Mouse (Mus musculus): ENCODE results near the gene Gjb1. TPM values are rescaled to one million over a fixed set of nuclear protein-coding genes. Genes with fewer than 3 reads are reported as not detected.
"Not testable (repeated sequence)": the region's sequence is repeated elsewhere in the genome, so short reads cannot be mapped to it uniquely, and the experiment has no call there.

Gjb1 gene
- polyA plus RNA-seq (2014; fragmentation: Nextera tagmentation; extraction: Ambion mirVana): 1.2 and 3.6 TPM in 2 replicates

DNA sequence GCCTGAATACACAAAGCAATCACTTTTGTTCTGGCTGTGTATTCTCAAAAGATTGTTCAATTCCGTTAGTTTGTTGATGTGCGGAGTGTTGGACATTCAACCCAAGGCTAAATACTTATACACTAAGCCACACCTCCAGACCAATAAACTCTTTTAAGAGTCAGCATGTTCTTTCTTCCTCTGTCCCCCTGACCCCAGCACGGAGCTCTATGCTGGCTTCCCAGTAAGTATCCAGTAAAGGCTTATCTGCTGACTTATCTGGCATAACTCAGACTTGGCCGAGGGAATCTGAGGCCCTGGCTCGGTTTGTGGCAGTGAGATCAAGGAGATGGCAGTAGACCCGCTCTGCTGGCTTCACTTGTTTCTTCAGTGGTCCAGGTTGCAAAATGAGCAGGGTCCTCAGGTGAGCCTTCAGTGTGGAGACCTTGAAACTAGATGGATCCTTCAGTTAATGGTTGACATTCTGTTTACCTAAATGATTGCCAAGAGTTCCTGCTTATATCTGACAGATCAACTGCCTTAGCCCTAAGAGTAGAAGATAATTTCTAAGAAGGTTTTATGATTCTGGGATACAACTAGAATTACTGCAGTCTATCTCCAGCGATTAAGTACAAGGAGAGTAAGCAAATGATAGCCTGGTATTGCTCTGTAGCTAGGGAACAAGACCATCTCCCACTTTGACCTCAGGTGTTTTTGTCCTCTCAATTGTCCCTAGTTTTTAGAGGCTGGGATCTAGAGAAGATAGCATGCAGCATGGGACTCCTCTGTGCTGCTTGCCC lies at the start of gene Gjb1:
TSS of gene Gjb1 (plus strand) at position 189 of the 779 bp plus-strand sequence.
- H3K9ac ChIP-seq (replicated peaks; ENCODE audit: low read depth, low read length): no peak within 1 kb of the TSS
- no peak within 1 kb of the TSS for H3K4me2 ChIP-seq (replicated peaks; ENCODE audit: low read depth, low read length)
- peak within 1 kb of the TSS; percentile 15; the same call in 1 of the 2 replicates for H3K27ac ChIP-seq (ENCODE audit: low read length)
- H3K9me3 ChIP-seq (ENCODE audit: control insufficient read depth, low read depth, low read length): no peaks in the 10 kb centered on the region
- H3K36me3 ChIP-seq (ENCODE audit: control insufficient read depth, insufficient read depth, low read length): no peaks in the 10 kb centered on the region
- ATAC-seq (ENCODE audit: insufficient number of reproducible peaks, insufficient read depth, low FRiP score, low read depth): no peak
- H3K4me3 ChIP-seq (ENCODE audit: low read depth, low read length): no peak within 1 kb of the TSS
- 72% methylated on average over 7 of the region's 7 CpGs for WGBS
- no peaks in the 10 kb centered on the region for H3K27me3 ChIP-seq (ENCODE audit: control insufficient read depth, insufficient read depth, low read length)
- no peaks in the 10 kb centered on the region for H3K4me1 ChIP-seq (ENCODE audit: control insufficient read depth, insufficient read depth, low read length)

DNA sequence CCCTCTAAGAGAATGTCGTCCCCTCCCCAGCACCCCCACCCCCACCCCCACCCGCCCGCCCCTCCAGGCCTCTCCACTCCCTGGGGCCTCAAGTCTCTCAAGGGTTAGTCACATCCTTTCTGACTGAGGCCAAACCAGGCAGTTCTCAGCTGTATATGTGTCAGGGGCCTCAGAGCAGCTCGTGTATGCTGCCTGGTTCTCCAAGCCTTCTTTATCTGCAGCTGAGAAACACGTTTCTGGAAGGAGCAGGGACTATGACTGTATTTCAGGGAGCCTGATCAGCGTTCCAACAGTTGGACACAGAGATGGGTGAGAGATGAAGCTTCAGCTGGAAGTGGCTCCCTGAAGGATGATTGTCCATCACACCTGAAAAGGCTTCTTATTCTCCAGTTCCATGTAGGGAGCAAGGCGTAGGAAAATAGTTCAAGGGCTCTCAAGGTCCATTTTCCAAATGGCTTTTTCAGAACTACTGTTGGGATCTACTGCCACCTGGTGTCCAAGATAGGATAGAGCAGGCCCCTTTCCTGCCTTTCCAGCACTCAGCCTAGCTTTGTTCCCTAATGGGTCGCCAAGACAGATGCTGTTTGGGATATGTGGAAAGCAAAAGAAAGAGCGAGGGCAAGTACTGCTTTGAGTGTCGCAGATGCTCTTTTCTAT lies 46.7 kb upstream of the Gjb1 start:
- Histone ChIP-seq H3K9ac (replicated peaks; ENCODE audit: low read depth, low read length) (no peak overlapping the region), H3K4me2 (replicated peaks; ENCODE audit: low read depth, low read length) (no peak overlapping the region), H3K4me1 (ENCODE audit: control insufficient read depth, insufficient read depth, low read length) (no peaks in the 10 kb centered on the region), H3K4me3 (ENCODE audit: low read depth, low read length) (no peak overlapping the region), H3K27ac (ENCODE audit: low read length) (no peak overlapping the region), H3K9me3 (ENCODE audit: control insufficient read depth, low read depth, low read length) (no peaks in the 10 kb centered on the region), H3K36me3 (ENCODE audit: control insufficient read depth, insufficient read depth, low read length) (no peaks in the 10 kb centered on the region), H3K27me3 (ENCODE audit: control insufficient read depth, insufficient read depth, low read length) (no peaks in the 10 kb centered on the region)
- ATAC-seq (ENCODE audit: insufficient number of reproducible peaks, insufficient read depth, low FRiP score, low read depth): no peak
- 25% methylated on average over 10 of the region's 10 CpGs for WGBS

DNA sequence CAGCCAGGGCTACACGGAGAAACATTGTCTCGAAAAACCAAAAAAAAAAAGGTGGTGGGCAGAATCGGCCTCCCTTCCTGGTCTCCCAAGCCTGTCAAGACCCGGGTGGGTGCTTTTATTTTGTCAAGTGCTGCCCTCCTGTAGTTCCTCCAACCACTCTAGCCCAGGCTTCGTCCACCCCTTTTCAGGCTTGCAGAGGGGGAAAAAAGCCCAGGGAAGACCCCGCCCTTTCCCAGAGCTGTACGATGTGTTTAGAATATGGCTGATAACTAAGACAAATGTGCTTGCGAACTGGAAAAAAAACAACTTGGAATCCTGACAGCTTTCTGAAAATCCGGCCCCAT lies 44.2 kb upstream of the Gjb1 start:
- 38% methylated on average over 9 of the region's 9 CpGs for WGBS

DNA sequence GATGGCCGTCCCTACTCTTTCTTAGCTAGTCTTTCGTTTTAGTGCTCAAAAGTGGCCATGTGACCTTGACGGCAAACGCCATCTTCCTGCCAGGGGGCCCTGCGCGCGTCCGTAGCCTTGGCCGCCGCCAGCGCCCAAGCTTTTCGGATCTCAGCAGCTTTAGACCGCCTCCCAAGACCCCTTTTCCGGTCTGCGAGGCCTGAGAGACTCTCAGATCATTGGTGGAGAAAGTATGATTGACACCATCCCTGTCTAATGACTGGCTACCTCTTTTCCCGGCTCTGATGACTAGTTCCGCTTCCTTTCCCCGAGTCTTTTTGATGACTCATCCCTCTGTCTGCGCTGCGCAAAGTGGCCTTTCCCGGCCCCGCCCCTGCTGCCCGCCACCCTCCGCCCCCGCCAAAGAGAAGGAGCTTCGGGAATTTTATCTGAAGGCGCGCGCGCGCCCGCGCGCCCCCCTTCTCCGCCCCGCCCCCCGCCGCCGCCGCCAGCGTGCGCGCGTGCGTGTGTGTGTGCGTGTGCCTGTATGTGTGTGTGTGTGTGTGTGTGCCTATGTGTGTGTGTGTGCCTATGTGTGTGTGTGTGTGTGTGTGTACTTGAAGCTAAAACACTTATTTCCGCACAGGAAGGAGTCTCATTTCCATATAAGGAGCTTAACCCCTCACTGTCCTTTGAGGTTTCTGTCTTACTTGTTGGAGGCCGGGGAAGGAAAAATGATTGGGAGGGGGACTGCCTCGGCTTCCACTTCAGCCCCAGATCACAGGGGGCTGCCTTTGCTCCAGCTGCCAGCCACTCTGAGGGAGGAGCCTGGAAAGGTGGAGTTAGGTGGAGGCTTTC lies 43.6 kb upstream of the Gjb1 start:
- Histone ChIP-seq H3K4me3 (ENCODE audit: low read depth, low read length) (peak overlapping the region; percentile 24; the same call in 1 of the 2 replicates), H3K27ac (ENCODE audit: low read length) (peak overlapping the region; percentile 92), H3K9me3 (ENCODE audit: control insufficient read depth, low read depth, low read length) (no peaks in the 10 kb centered on the region), H3K27me3 (ENCODE audit: control insufficient read depth, insufficient read depth, low read length) (no peaks in the 10 kb centered on the region), H3K36me3 (ENCODE audit: control insufficient read depth, insufficient read depth, low read length) (no peaks in the 10 kb centered on the region), H3K9ac (replicated peaks; ENCODE audit: low read depth, low read length) (no peak overlapping the region; the same call in 1 of the 2 replicates), H3K4me1 (ENCODE audit: control insufficient read depth, insufficient read depth, low read length) (no peaks in the 10 kb centered on the region), H3K4me2 (replicated peaks; ENCODE audit: low read depth, low read length) (peak overlapping the region; percentile 50)
- WGBS: 22% methylated on average over 45 of the region's 49 CpGs
- peak; percentile 96 for ATAC-seq (ENCODE audit: insufficient number of reproducible peaks, insufficient read depth, low FRiP score, low read depth)

More for the DNA sequence above, 44.2 kb upstream of the Gjb1 start:
- H3K27ac ChIP-seq (ENCODE audit: low read length): peak overlapping the region; percentile 92
- H3K4me3 ChIP-seq (ENCODE audit: low read depth, low read length): peak overlapping the region; percentile 11; the same call in 1 of the 2 replicates
- no peaks in the 10 kb centered on the region for H3K9me3 ChIP-seq (ENCODE audit: control insufficient read depth, low read depth, low read length)
- H3K4me1 ChIP-seq (ENCODE audit: control insufficient read depth, insufficient read depth, low read length): no peaks in the 10 kb centered on the region
- peak overlapping the region; percentile 35; the same call in 1 of the 2 replicates for H3K4me2 ChIP-seq (replicated peaks; ENCODE audit: low read depth, low read length)
- ATAC-seq (ENCODE audit: insufficient number of reproducible peaks, insufficient read depth, low FRiP score, low read depth): peak; percentile 43
- no peaks in the 10 kb centered on the region for H3K27me3 ChIP-seq (ENCODE audit: control insufficient read depth, insufficient read depth, low read length)
- no peaks in the 10 kb centered on the region for H3K36me3 ChIP-seq (ENCODE audit: control insufficient read depth, insufficient read depth, low read length)
- H3K9ac ChIP-seq (replicated peaks; ENCODE audit: low read depth, low read length): no peak overlapping the region

DNA sequence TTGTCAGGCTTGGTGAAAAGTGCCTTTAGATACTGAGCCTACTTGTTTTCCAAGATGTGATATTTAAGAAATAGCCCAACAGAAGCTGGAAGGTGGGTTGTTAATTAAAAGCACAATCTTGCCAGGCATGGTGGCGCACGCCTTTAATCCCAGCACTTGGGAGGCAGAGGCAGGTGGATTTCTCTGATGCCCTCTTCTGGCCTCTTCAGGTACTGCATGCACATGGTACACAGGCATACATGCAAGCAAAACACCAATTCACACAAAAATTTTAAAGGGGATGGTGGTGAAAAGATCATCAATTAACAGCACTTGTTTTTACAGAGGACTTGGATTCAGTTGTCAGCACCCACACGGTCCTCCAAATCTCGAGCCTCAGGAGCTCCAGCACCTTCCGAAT lies 41.6 kb upstream of the Gjb1 start:
- no peak overlapping the region for H3K27ac ChIP-seq (ENCODE audit: low read length)
- no peaks in the 10 kb centered on the region for H3K36me3 ChIP-seq (ENCODE audit: control insufficient read depth, insufficient read depth, low read length)
- H3K4me3 ChIP-seq (ENCODE audit: low read depth, low read length): no peak overlapping the region
- H3K9me3 ChIP-seq (ENCODE audit: control insufficient read depth, low read depth, low read length): no peaks in the 10 kb centered on the region
- H3K4me1 ChIP-seq (ENCODE audit: control insufficient read depth, insufficient read depth, low read length): no peaks in the 10 kb centered on the region
- 88% methylated on average over 5 of the region's 5 CpGs for WGBS
- H3K9ac ChIP-seq (replicated peaks; ENCODE audit: low read depth, low read length): no peak overlapping the region
- no peak overlapping the region for H3K4me2 ChIP-seq (replicated peaks; ENCODE audit: low read depth, low read length)
- H3K27me3 ChIP-seq (ENCODE audit: control insufficient read depth, insufficient read depth, low read length): no peaks in the 10 kb centered on the region
- ATAC-seq (ENCODE audit: insufficient number of reproducible peaks, insufficient read depth, low FRiP score, low read depth): no peak

DNA sequence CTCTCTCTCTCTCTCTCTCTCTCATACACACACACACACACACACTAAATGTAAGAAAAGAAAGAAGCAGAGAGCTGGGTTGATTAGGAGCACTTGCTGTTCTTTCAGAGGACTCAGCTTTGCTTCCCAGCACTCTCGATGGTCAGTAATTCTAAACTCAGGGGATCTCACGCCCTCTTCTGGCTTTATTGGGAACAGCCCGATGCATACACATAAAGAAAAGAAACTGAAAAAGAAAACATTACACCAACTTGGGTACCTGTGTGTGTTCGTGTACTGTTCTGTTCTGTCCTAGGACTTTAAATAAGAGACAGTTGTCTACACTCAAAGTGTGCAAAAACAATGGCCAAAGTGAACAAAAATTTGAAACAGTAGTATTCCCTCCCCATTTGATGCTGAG lies 37.5 kb upstream of the Gjb1 start:
- 43% methylated on average over 4 of the region's 4 CpGs for WGBS
- no peak for ATAC-seq (ENCODE audit: insufficient number of reproducible peaks, insufficient read depth, low FRiP score, low read depth)

DNA sequence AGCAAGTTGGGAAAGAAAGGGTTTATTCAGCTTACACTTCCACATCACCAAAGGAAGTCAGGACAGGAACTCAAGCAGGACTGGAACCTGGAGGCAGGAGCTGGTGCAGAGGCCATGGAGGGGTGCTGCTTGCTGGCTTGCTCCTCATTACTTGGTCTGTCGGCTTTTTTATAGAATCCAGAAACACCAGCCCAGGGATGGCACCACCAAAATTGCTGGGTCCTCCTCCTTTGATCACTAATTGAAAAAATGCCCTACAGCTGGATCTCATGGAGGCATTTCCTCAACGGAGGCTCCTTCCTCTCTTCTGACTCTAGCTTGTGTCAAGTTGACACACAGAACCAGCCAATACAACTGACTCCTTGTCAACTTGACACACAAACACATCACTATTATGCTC lies 33.3 kb upstream of the Gjb1 start:
- not testable (repeated sequence) for H3K4me2 ChIP-seq (replicated peaks; ENCODE audit: low read depth, low read length); H3K9me3 ChIP-seq (ENCODE audit: control insufficient read depth, low read depth, low read length); H3K27me3 ChIP-seq (ENCODE audit: control insufficient read depth, insufficient read depth, low read length); ATAC-seq (ENCODE audit: insufficient number of reproducible peaks, insufficient read depth, low FRiP score, low read depth); H3K4me1 ChIP-seq (ENCODE audit: control insufficient read depth, insufficient read depth, low read length); H3K27ac ChIP-seq (ENCODE audit: low read length); H3K36me3 ChIP-seq (ENCODE audit: control insufficient read depth, insufficient read depth, low read length); H3K9ac ChIP-seq (replicated peaks; ENCODE audit: low read depth, low read length); H3K4me3 ChIP-seq (ENCODE audit: low read depth, low read length)
- WGBS: 70% methylated on average over 2 of the region's 2 CpGs

More for the DNA sequence above, 37.5 kb upstream of the Gjb1 start:
- no peaks in the 10 kb centered on the region for H3K36me3 ChIP-seq (ENCODE audit: control insufficient read depth, insufficient read depth, low read length)
- no peak overlapping the region for H3K9ac ChIP-seq (replicated peaks; ENCODE audit: low read depth, low read length)
- no peak overlapping the region for H3K27ac ChIP-seq (ENCODE audit: low read length)
- no peak overlapping the region for H3K4me3 ChIP-seq (ENCODE audit: low read depth, low read length)
- H3K4me1 ChIP-seq (ENCODE audit: control insufficient read depth, insufficient read depth, low read length): no peaks in the 10 kb centered on the region
- no peaks in the 10 kb centered on the region for H3K27me3 ChIP-seq (ENCODE audit: control insufficient read depth, insufficient read depth, low read length)
- no peak overlapping the region for H3K4me2 ChIP-seq (replicated peaks; ENCODE audit: low read depth, low read length)
- no peaks in the 10 kb centered on the region for H3K9me3 ChIP-seq (ENCODE audit: control insufficient read depth, low read depth, low read length)

DNA sequence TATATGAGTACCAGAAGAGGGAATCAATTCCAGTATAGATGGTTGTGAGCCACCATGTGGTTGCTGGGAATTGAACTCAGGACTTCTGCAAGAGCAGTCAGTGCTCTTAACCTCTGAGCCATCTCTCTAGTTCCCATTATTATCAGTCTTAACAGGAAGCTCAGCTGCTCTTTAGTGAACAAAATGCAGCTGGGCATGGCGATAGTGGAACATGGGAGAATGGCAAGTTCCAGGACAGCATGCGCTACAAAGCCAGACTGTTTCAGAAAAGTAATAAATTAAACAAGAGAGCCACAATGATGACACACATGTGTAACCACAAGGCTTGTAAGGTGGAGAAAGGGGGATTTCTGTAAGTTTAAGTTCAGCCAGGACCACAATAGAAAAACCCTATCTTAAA lies 30.7 kb upstream of the Gjb1 start:
- ATAC-seq (ENCODE audit: insufficient number of reproducible peaks, insufficient read depth, low FRiP score, low read depth): no peak
- Histone ChIP-seq H3K4me2 (replicated peaks; ENCODE audit: low read depth, low read length) (no peak overlapping the region), H3K27ac (ENCODE audit: low read length) (no peak overlapping the region), H3K27me3 (ENCODE audit: control insufficient read depth, insufficient read depth, low read length) (no peaks in the 10 kb centered on the region), H3K36me3 (ENCODE audit: control insufficient read depth, insufficient read depth, low read length) (no peaks in the 10 kb centered on the region), H3K4me1 (ENCODE audit: control insufficient read depth, insufficient read depth, low read length) (no peaks in the 10 kb centered on the region), H3K4me3 (ENCODE audit: low read depth, low read length) (no peak overlapping the region), H3K9me3 (ENCODE audit: control insufficient read depth, low read depth, low read length) (no peaks in the 10 kb centered on the region), H3K9ac (replicated peaks; ENCODE audit: low read depth, low read length) (no peak overlapping the region)
- WGBS: 86% methylated on average over 2 of the region's 2 CpGs
